Mouse (Mus musculus): ENCODE measurements around the gene Syn3.

DNA sequence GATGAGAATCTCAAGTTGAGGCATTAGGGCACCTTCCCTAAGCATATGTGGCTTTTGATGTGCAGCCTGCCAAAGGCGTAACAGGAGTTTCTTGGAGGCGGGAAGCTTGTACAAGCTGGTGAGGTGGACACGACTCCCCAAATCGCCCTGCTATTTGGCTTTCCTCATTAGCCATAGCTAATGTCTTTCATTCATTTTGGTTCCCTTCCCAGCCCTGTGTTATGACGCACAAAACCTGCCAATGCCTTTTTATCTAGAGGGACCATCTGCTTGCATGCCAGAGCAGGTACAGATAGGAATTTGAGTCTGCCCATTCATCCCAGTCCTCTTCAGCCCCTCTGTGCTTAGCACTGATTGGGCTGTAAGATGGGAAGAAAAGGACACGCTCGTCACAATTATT is 158.3 kb downstream of the Syn3 start:
- TF ChIP-seq CTCF (IDR thresholded peaks at IDR 0.05; ENCODE audit: low read depth) (no peak), EP300 (optimal IDR thresholded peaks at IDR 0.05) (no peak)
